Mouse (Mus musculus) heart, embryonic 11.5 days (tissue): ENCODE measurements around the gene Rsu1. TPM values are rescaled to one million over a fixed set of nuclear protein-coding genes. Genes with fewer than 3 reads are reported as not detected.

Experiments used
- ATAC-seq: fragments of 200-750 bp; cut with Nextera tagmentation; replicated peaks from 2 replicates; pipeline ENCODE4 v1.8.0; 2017; ENCODE audit warnings: moderate library complexity; ENCODE audit not compliant: insufficient number of reproducible peaks, low FRiP score, low TSS enrichment
- H3K27ac ChIP-seq: fragments of 300-500 bp; sonication (generic); 2 replicates; pipeline ENCODE4 v1.5.1; 2014; ENCODE audit warnings: mild to moderate bottlenecking, low read depth, low read length
- H3K27me3 ChIP-seq: fragments of 300-500 bp; sonication (generic); 2 replicates; pipeline ENCODE4 v1.6.1; 2014; ENCODE audit warnings: mild to moderate bottlenecking, low read length, mixed read lengths; ENCODE audit not compliant: control insufficient read depth, insufficient read depth
- H3K36me3 ChIP-seq: fragments of 300-500 bp; sonication (generic); 2 replicates; pipeline ENCODE4 v1.6.1; 2014; ENCODE audit warnings: mild to moderate bottlenecking, low read length, moderate library complexity, mixed read lengths; ENCODE audit not compliant: control insufficient read depth, insufficient read depth
- H3K4me1 ChIP-seq: fragments of 300-500 bp; sonication (generic); 2 replicates; pipeline ENCODE4 v1.6.1; 2014; ENCODE audit warnings: low read length; ENCODE audit not compliant: control insufficient read depth, insufficient read depth
- H3K4me2 ChIP-seq: fragments of 300-500 bp; sonication (generic); 2 replicates; pipeline ENCODE4 v1.6.1; 2014; ENCODE audit warnings: mild to moderate bottlenecking, moderate library complexity
- H3K4me3 ChIP-seq: fragments of 300-500 bp; sonication (generic); 2 replicates; pipeline ENCODE4 v1.5.1; 2014; ENCODE audit warnings: low read depth, low read length
- H3K9ac ChIP-seq: fragments of 300-500 bp; sonication (generic); 2 replicates; pipeline ENCODE4 v1.6.1; 2014; ENCODE audit warnings: mild to moderate bottlenecking, low read depth, low read length, moderate library complexity
- H3K9me3 ChIP-seq: fragments of 300-500 bp; sonication (generic); replicated peaks from 2 replicates; pipeline ENCODE4 v1.6.1; 2016; ENCODE audit warnings: low read length; ENCODE audit not compliant: control insufficient read depth
- WGBS: fragments of 180-500 bp; shearing (Covaris S2); extraction: QIAGEN DNeasy Blood & Tissue Kit; methylation state at CpG from one replicate; pipeline ENCODE4 v1.1.7; 2014; ENCODE audit not compliant: insufficient replicate concordance; 5-methylcytosine and 5-hydroxymethylcytosine counted together
- polyA plus RNA-seq: library from polyadenylated mRNA; unstranded; fragments of >200 nt; fragmentation: Nextera tagmentation; extraction: Ambion mirVana; gene quantifications from 2 replicates; pipeline ENCODE4 v1.2.1, GENCODE M21; 2014

The Rsu1 gene
- polyA plus RNA-seq, 1 experiment from 2014 or later: 147 TPM

GRCm38 (mm10) chr2:13044555-13044954 lies 226.7 kb downstream of the Rsu1 start:
- no peak overlapping the region for H3K9ac ChIP-seq
- H3K4me2 ChIP-seq: no peak overlapping the region
- H3K36me3 ChIP-seq: no peaks in the 10 kb centered on the region
- 79% methylated on average over 4 of the region's 4 CpGs for WGBS
- no peak overlapping the region for H3K27ac ChIP-seq
- ATAC-seq: peak; percentile 93
- H3K4me3 ChIP-seq: no peak overlapping the region
- no peaks in the 10 kb centered on the region for H3K4me1 ChIP-seq
- H3K27me3 ChIP-seq: no peaks in the 10 kb centered on the region
- no peaks in the 10 kb centered on the region for H3K9me3 ChIP-seq

- H3K27ac ChIP-seq: no peak overlapping the region
- no peak overlapping the region for H3K4me3 ChIP-seq
- H3K4me2 ChIP-seq: no peak overlapping the region
- 85% methylated on average over 4 of the region's 4 CpGs for WGBS
- no peaks in the 10 kb centered on the region for H3K4me1 ChIP-seq
- H3K9ac ChIP-seq: no peak overlapping the region
- H3K36me3 ChIP-seq: no peaks in the 10 kb centered on the region
- H3K27me3 ChIP-seq: no peaks in the 10 kb centered on the region
- ATAC-seq: no peak
- H3K9me3 ChIP-seq: no peaks in the 10 kb centered on the region
Measured at GRCm38 (mm10) chr2:13039785-13040184, 231.4 kb downstream of the Rsu1 start.

GRCm38 (mm10) chr2:13038772-13039171 lies 232.4 kb downstream of the Rsu1 start:
- H3K36me3 ChIP-seq: no peaks in the 10 kb centered on the region
- H3K27me3 ChIP-seq: no peaks in the 10 kb centered on the region
- no peak overlapping the region for H3K9ac ChIP-seq
- no peak overlapping the region for H3K4me2 ChIP-seq
- WGBS: 68% methylated on average over 3 of the region's 3 CpGs
- no peak overlapping the region for H3K27ac ChIP-seq
- no peaks in the 10 kb centered on the region for H3K9me3 ChIP-seq
- no peak overlapping the region for H3K4me3 ChIP-seq
- ATAC-seq: no peak
- H3K4me1 ChIP-seq: no peaks in the 10 kb centered on the region

Other genes with a start within 250 kb of the Rsu1 start
- 0.29 and 0.44 TPM in 2 replicates for gene Cubn, start 220.4 kb upstream of the Rsu1 start, polyA plus RNA-seq